Mouse (Mus musculus) liver, embryonic 14.5 days (tissue): ENCODE data around the gene Kif26b.

Experiments
- CTCF ChIP-seq: IDR thresholded peaks from 2 replicates; pipeline ENCODE4 v1.5.1; 2016; ENCODE audit warnings: antibody characterized with exemption, low read depth, control low read depth
- EP300 ChIP-seq: IDR thresholded peaks from 2 replicates; pipeline ENCODE4 v1.6.1; 2016; ENCODE audit warnings: antibody characterized with exemption, low read depth

DNA sequence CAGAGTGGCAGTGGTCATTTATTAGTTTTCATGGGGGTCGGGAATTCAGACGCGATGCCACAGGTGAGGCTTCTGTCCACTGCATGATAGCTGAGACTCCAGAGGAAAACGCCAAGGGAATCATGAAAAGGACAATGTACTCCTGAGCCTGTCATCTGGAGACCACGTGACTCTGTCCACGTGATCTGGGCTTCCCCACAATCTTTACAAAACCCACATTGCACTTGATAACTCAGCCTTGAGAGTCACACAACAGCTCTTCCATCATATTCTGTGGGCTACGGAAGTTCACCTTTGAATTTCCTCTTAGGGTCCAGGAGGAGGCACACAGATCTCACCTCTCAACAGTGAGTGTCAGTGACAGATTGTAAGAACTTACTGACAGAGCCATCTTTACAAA, 290.1 kb downstream of the Kif26b start:
- TF ChIP-seq EP300 (no peak), CTCF (no peak)
